Mouse (Mus musculus): Measurements from ENCODE around the gene Fyb2. TPM values are rescaled to one million over a fixed set of nuclear protein-coding genes. Genes with fewer than 3 reads are reported as not detected.

The Fyb2 gene
- polyA plus RNA-seq, 1 experiment from 2014 or later = not detected

GRCm38 (mm10) chr4:105050041-105050440 is 136.8 kb downstream of the Fyb2 start:
- no peaks in the 10 kb centered on the region for H3K4me1 ChIP-seq (ENCODE audit: control insufficient read depth, insufficient read depth, low read length)
- H3K27ac ChIP-seq (ENCODE audit: low read length) = no peak overlapping the region
- no peak overlapping the region for H3K9ac ChIP-seq (replicated peaks; ENCODE audit: low read depth, low read length)
- no peaks in the 10 kb centered on the region for H3K27me3 ChIP-seq (ENCODE audit: control insufficient read depth, insufficient read depth, low read length)
- ATAC-seq (ENCODE audit: insufficient number of reproducible peaks, insufficient read depth, low FRiP score, low read depth) = no peak
- H3K9me3 ChIP-seq (ENCODE audit: control insufficient read depth, low read depth, low read length) = no peaks in the 10 kb centered on the region
- no peak overlapping the region for H3K4me2 ChIP-seq (replicated peaks; ENCODE audit: low read depth, low read length)
- WGBS = 78% methylated on average over 1 of the region's 1 CpGs
- H3K36me3 ChIP-seq (ENCODE audit: control insufficient read depth, insufficient read depth, low read length) = no peaks in the 10 kb centered on the region
- H3K4me3 ChIP-seq (ENCODE audit: low read depth, low read length) = no peak overlapping the region

- Histone ChIP-seq H3K9ac (replicated peaks; ENCODE audit: low read depth, low read length) (no peak overlapping the region), H3K4me3 (ENCODE audit: low read depth, low read length) (no peak overlapping the region), H3K27ac (ENCODE audit: low read length) (no peak overlapping the region), H3K9me3 (ENCODE audit: control insufficient read depth, low read depth, low read length) (no peaks in the 10 kb centered on the region), H3K4me2 (replicated peaks; ENCODE audit: low read depth, low read length) (no peak overlapping the region), H3K27me3 (ENCODE audit: control insufficient read depth, insufficient read depth, low read length) (no peaks in the 10 kb centered on the region), H3K36me3 (ENCODE audit: control insufficient read depth, insufficient read depth, low read length) (no peaks in the 10 kb centered on the region), H3K4me1 (ENCODE audit: control insufficient read depth, insufficient read depth, low read length) (no peaks in the 10 kb centered on the region)
- WGBS = 90% methylated on average over 5 of the region's 5 CpGs
- ATAC-seq (ENCODE audit: insufficient number of reproducible peaks, insufficient read depth, low FRiP score, low read depth) = no peak
Observed at GRCm38 (mm10) chr4:105051291-105051690, 138.0 kb downstream of the Fyb2 start.

Other genes starting within 250 kb of the Fyb2 start
- gene C8b, start 147.1 kb upstream of the Fyb2 start, polyA plus RNA-seq (2014; fragmentation: Nextera tagmentation; extraction: Ambion mirVana) = not detected in 2 replicates
- gene Gm17662, start 56.1 kb upstream of the Fyb2 start, polyA plus RNA-seq (2014; fragmentation: Nextera tagmentation; extraction: Ambion mirVana) = not detected in 2 replicates
- not detected in 2 replicates for gene C8a, start 37.1 kb upstream of the Fyb2 start, polyA plus RNA-seq (2014; fragmentation: Nextera tagmentation; extraction: Ambion mirVana)
- 1.8 and 2.2 TPM in 2 replicates for gene Prkaa2, start 196.4 kb downstream of the Fyb2 start, polyA plus RNA-seq (2014; fragmentation: Nextera tagmentation; extraction: Ambion mirVana)
- 51.1 and 51.9 TPM in 2 replicates for gene Plpp3, start 243.9 kb downstream of the Fyb2 start, polyA plus RNA-seq (2014; fragmentation: Nextera tagmentation; extraction: Ambion mirVana)

All from stomach, embryonic 14.5 days (tissue).